Mouse (Mus musculus) cerebellum, adult 2 months (tissue): ENCODE data around the gene Tmem116. TPM values are rescaled to one million over a fixed set of nuclear protein-coding genes. Genes with fewer than 3 reads are reported as not detected.
"Not testable (repeated sequence)": the region's sequence is repeated elsewhere in the genome, so short reads cannot be mapped to it uniquely, and the experiment has no call there.

Experiments
- DNase-seq, 2 experiments: peaks; one replicate each; pipeline ENCODE4 v3.0.0; 2021
- H3K27ac ChIP-seq: fragments of 200-500 bp; 2 replicates; pipeline ENCODE4 v1.5.1; 2012; ENCODE audit warnings: low read length, control low read depth, inconsistent platforms; ENCODE audit not compliant: insufficient read depth
- H3K27me3 ChIP-seq: fragments of 200-500 bp; 2 replicates; pipeline ENCODE4 v1.6.1; 2012; ENCODE audit warnings: inconsistent platforms, mild to moderate bottlenecking, low read length, moderate library complexity; ENCODE audit not compliant: control insufficient read depth, insufficient read depth
- H3K4me1 ChIP-seq: fragments of 200-500 bp; 2 replicates; pipeline ENCODE4 v1.6.1; 2011; ENCODE audit warnings: low read length; ENCODE audit not compliant: control insufficient read depth, insufficient read depth
- H3K4me3 ChIP-seq: fragments of 200-500 bp; replicated peaks from 2 replicates; pipeline ENCODE3; 2011; ENCODE audit warnings: mild to moderate bottlenecking, low read depth, low read length, control low read depth; ENCODE audit not compliant: insufficient read depth
- CTCF ChIP-seq: fragments of 200-500 bp; IDR thresholded peaks from 2 replicates; pipeline ENCODE4 v1.5.1; 2011; ENCODE audit warnings: low read depth, mild to moderate bottlenecking, control low read depth, low read length, moderate library complexity, borderline replicate concordance; ENCODE audit not compliant: insufficient read depth
- POLR2A ChIP-seq: fragments of 200-500 bp; IDR thresholded peaks from 2 replicates; pipeline ENCODE4 v1.6.1; 2011; ENCODE audit warnings: low read length, control low read depth, borderline replicate concordance; ENCODE audit not compliant: insufficient read depth
- WGBS: fragments of 180-500 bp; shearing (Covaris S2); methylation state at CpG from one replicate; pipeline ENCODE4 v1.1.7; 2018; 5-methylcytosine and 5-hydroxymethylcytosine counted together
- polyA plus RNA-seq: library from polyadenylated mRNA; depleted of rRNA; stranded (reverse); fragments of >200 nt; gene quantifications from 2 replicates; pipeline ENCODE4 v1.2.3, GENCODE M21; 2012

Gene Tmem116
- polyA plus RNA-seq, 1 experiment, result 2.8 TPM

DNA sequence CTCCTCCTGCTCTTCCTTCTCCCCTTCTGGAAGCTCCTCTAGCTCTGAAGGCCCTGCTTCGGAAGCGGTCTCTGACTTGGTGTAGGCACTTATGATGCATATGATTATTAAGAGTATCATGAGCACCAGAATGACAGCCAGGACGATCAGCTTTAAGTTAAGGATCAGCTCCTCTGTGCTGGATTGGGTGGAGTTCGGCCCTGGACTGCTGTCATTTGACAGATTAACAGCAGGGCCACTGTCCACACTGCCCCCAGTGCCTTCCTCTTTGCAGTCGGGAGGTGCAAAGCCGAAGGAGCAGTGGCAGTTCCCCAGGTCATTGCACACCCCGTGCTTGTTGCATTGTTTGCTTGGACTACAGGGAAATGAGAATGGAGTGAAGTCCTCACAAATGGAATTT is 49.0 kb downstream of the Tmem116 start:
- TF ChIP-seq POLR2A (no peak), CTCF (no peak)

DNA sequence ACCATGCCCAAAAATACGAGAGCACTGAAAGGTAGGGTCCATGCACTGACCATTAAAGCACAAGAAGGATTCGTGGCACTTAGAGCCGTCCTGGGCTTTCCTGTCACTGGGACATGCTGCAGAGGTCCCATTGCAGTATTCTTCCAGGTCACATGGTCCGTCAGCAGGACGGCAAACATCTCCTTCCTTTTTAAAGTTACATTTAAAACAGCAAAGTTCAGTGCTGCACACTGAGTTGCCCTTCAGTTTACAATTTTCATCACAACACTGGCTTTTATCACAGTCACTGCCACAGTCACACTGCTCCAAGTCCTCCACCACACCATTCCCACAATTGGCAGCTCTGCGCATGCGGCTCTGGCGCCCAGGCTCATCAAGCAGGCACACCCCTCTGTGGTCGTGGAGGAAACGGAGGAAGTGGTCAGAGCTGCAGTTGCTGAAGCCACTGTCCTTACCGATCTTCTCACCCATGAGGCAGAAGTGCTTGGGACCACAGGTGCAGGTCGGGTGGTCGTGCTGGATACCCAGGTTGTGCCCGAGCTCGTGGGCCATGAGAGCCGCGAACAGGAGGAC is 49.8 kb downstream of the Tmem116 start:
- H3K4me3 ChIP-seq, H3K4me1 ChIP-seq, H3K27me3 ChIP-seq, DNase-seq, H3K27ac ChIP-seq: not testable (repeated sequence)
- WGBS, result 62% methylated on average over 11 of the region's 17 CpGs

More for the DNA sequence above, 49.0 kb downstream of the Tmem116 start:
- Histone ChIP-seq H3K4me1 (no peaks in the 10 kb centered on the region), H3K4me3 (no peak overlapping the region), H3K27ac (no peak overlapping the region), H3K27me3 (no peaks in the 10 kb centered on the region)
- 70% methylated on average over 7 of the region's 7 CpGs for WGBS
- no peak for DNase-seq

DNA sequence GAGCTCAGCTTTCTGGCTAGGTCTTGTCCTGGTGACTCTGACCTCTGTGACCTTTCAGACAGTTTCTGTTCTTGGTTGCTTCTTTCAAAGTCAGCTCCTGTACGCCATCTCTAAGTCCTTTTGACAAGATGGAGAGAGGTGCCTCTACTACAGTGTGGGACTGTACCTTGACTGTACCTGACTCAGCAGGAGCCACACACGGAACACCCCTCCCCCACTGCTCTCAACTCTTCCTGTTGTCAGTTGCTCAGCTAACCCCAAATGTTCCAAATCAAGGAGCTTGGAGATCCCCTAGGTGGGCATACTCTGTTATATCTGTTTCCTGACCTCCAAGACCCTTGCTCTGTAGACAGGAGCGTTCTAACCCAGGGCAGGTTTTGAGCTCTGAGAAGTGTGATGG is 51.5 kb downstream of the Tmem116 start, which contains the start of gene Adam1b:
Gene Adam1b, minus strand, starts transcription at position 205 of the 400 bp plus-strand sequence.
- 91% methylated on average over 3 of the region's 3 CpGs for WGBS
- Histone ChIP-seq H3K27ac (no peak within 1 kb of the TSS), H3K27me3 (no peaks in the 10 kb centered on the region), H3K4me3 (no peak within 1 kb of the TSS), H3K4me1 (no peaks in the 10 kb centered on the region)
- DNase-seq, result no peak
- TF ChIP-seq POLR2A (no peak), CTCF (no peak)

GRCm38 (mm10) chr5:121506846-121507245 is 55.2 kb downstream of the Tmem116 start:
- no peak for DNase-seq
- Histone ChIP-seq H3K4me3 (no peak overlapping the region), H3K27me3 (no peaks in the 10 kb centered on the region), H3K27ac (no peak overlapping the region), H3K4me1 (no peaks in the 10 kb centered on the region)
- WGBS, result 81% methylated on average over 1 of the region's 1 CpGs
- TF ChIP-seq POLR2A (no peak), CTCF (no peak)

DNA sequence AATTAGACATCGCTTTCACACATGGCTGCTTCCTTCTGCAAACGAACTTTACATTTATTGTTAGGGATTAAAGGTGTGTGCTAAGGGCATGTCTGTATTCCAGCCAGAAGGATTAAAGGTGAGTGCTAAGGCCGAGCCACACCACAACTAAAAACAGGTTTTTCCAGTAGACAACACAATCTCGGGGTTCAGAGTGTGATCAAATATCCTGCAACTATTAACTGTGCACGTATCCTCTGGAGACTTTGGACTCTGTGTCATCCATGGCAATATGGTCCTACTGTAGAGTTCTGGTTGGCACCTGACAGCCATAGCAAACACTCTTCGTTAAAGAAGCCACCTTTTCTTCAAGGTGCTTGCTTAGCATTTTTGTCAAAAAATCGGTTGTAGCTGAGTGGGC is 58.3 kb downstream of the Tmem116 start:
- Histone ChIP-seq H3K27me3 (no peaks in the 10 kb centered on the region), H3K4me3 (no peak overlapping the region), H3K27ac (no peak overlapping the region), H3K4me1 (no peaks in the 10 kb centered on the region)
- no peak for DNase-seq
- 80% methylated on average over 7 of the region's 7 CpGs for WGBS
- TF ChIP-seq POLR2A, result no peak
- TF ChIP-seq CTCF, result no peak

GRCm38 (mm10) chr5:121518983-121519382 is 67.3 kb downstream of the Tmem116 start:
- TF ChIP-seq POLR2A (no peak), CTCF (no peak)
- Histone ChIP-seq H3K4me1 (no peaks in the 10 kb centered on the region), H3K27ac (no peak overlapping the region), H3K27me3 (no peaks in the 10 kb centered on the region), H3K4me3 (no peak overlapping the region)
- WGBS, result 93% methylated on average over 9 of the region's 9 CpGs
- DNase-seq, result no peak

- not testable (repeated sequence) for H3K27me3 ChIP-seq, H3K27ac ChIP-seq, H3K4me3 ChIP-seq, H3K4me1 ChIP-seq, DNase-seq
- WGBS, result 94% methylated on average over 11 of the region's 17 CpGs
These were observed 68.1 kb downstream of the Tmem116 start for GRCm38 (mm10) chr5:121519758-121520157.

- Histone ChIP-seq H3K4me1 (no peaks in the 10 kb centered on the region), H3K4me3 (no peak overlapping the region), H3K27ac (no peak overlapping the region), H3K27me3 (no peaks in the 10 kb centered on the region)
- TF ChIP-seq POLR2A (no peak), CTCF (no peak)
- WGBS, result 87% methylated on average over 14 of the region's 14 CpGs
- DNase-seq, result no peak
These were observed 74.2 kb downstream of the Tmem116 start for GRCm38 (mm10) chr5:121525774-121526450.

GRCm38 (mm10) chr5:121526526-121526925 is 74.8 kb downstream of the Tmem116 start:
- no peak for DNase-seq
- no peaks in the 10 kb centered on the region for H3K27me3 ChIP-seq
- no peak overlapping the region for H3K27ac ChIP-seq
- 79% methylated on average over 7 of the region's 7 CpGs for WGBS
- no peak overlapping the region for H3K4me3 ChIP-seq
- no peaks in the 10 kb centered on the region for H3K4me1 ChIP-seq
- TF ChIP-seq POLR2A (no peak), CTCF (no peak)
